Mouse (Mus musculus): ENCODE results near the gene Rapgef6. TPM values are rescaled to one million over a fixed set of nuclear protein-coding genes. Genes with fewer than 3 reads are reported as not detected.

Gene Rapgef6
- polyA plus RNA-seq, 1 experiment from 2014 or later, result 33.1 TPM

GRCm38 (mm10) chr11:54693696-54694095 lies 171.0 kb downstream of the Rapgef6 start:
- Histone ChIP-seq H3K9me3 (replicated peaks) (no peaks in the 10 kb centered on the region), H3K4me2 (replicated peaks) (no peak overlapping the region), H3K27me3 (no peaks in the 10 kb centered on the region), H3K36me3 (peaks cover 39% of the 10 kb centered on the region), H3K9ac (no peak overlapping the region), H3K27ac (replicated peaks) (no peak overlapping the region), H3K4me3 (replicated peaks) (no peak overlapping the region), H3K4me1 (no peaks in the 10 kb centered on the region)
- WGBS, result 85% methylated on average over 6 of the region's 6 CpGs
- no peak for ATAC-seq (ENCODE audit: insufficient number of reproducible peaks, low FRiP score, low TSS enrichment, low read depth)

- ATAC-seq (ENCODE audit: insufficient number of reproducible peaks, low FRiP score, low TSS enrichment, low read depth), result no peak
- Histone ChIP-seq H3K36me3 (peaks cover 40% of the 10 kb centered on the region), H3K27me3 (no peaks in the 10 kb centered on the region), H3K9me3 (replicated peaks) (no peaks in the 10 kb centered on the region), H3K4me2 (replicated peaks) (no peak overlapping the region), H3K27ac (replicated peaks) (no peak overlapping the region), H3K4me3 (replicated peaks) (no peak overlapping the region), H3K4me1 (no peaks in the 10 kb centered on the region), H3K9ac (no peak overlapping the region)
- WGBS, result 83% methylated on average over 8 of the region's 8 CpGs
Measured at GRCm38 (mm10) chr11:54694291-54694690, 171.6 kb downstream of the Rapgef6 start.

GRCm38 (mm10) chr11:54695951-54696350 lies 173.3 kb downstream of the Rapgef6 start:
- Histone ChIP-seq H3K9ac (no peak overlapping the region), H3K27ac (replicated peaks) (no peak overlapping the region), H3K9me3 (replicated peaks) (no peaks in the 10 kb centered on the region), H3K4me3 (replicated peaks) (no peak overlapping the region), H3K4me1 (no peaks in the 10 kb centered on the region), H3K27me3 (no peaks in the 10 kb centered on the region), H3K36me3 (peaks cover 35% of the 10 kb centered on the region), H3K4me2 (replicated peaks) (no peak overlapping the region)
- no peak for ATAC-seq (ENCODE audit: insufficient number of reproducible peaks, low FRiP score, low TSS enrichment, low read depth)
- WGBS, result 63% methylated on average over 4 of the region's 4 CpGs

GRCm38 (mm10) chr11:54697611-54698010 lies 175.0 kb downstream of the Rapgef6 start:
- Histone ChIP-seq H3K9me3 (replicated peaks) (no peaks in the 10 kb centered on the region), H3K4me2 (replicated peaks) (no peak overlapping the region), H3K4me1 (no peaks in the 10 kb centered on the region), H3K27me3 (no peaks in the 10 kb centered on the region), H3K4me3 (replicated peaks) (no peak overlapping the region), H3K36me3 (peaks cover 25% of the 10 kb centered on the region), H3K27ac (replicated peaks) (no peak overlapping the region), H3K9ac (no peak overlapping the region)
- WGBS, result 89% methylated on average over 5 of the region's 5 CpGs
- no peak for ATAC-seq (ENCODE audit: insufficient number of reproducible peaks, low FRiP score, low TSS enrichment, low read depth)

- H3K36me3 ChIP-seq, result peaks cover 25% of the 10 kb centered on the region
- H3K4me2 ChIP-seq (replicated peaks), result no peak overlapping the region
- WGBS, result 84% methylated on average over 7 of the region's 7 CpGs
- no peak overlapping the region for H3K9ac ChIP-seq
- no peaks in the 10 kb centered on the region for H3K27me3 ChIP-seq
- H3K9me3 ChIP-seq (replicated peaks), result no peaks in the 10 kb centered on the region
- H3K27ac ChIP-seq (replicated peaks), result no peak overlapping the region
- H3K4me3 ChIP-seq (replicated peaks), result no peak overlapping the region
- ATAC-seq (ENCODE audit: insufficient number of reproducible peaks, low FRiP score, low TSS enrichment, low read depth), result no peak
- H3K4me1 ChIP-seq, result no peaks in the 10 kb centered on the region
Measured at GRCm38 (mm10) chr11:54698636-54699035, 176.0 kb downstream of the Rapgef6 start.

GRCm38 (mm10) chr11:54699972-54700371 lies 177.3 kb downstream of the Rapgef6 start:
- Histone ChIP-seq H3K9me3 (replicated peaks) (no peaks in the 10 kb centered on the region), H3K9ac (no peak overlapping the region), H3K4me1 (no peaks in the 10 kb centered on the region), H3K36me3 (peaks cover 22% of the 10 kb centered on the region), H3K4me2 (replicated peaks) (no peak overlapping the region), H3K4me3 (replicated peaks) (no peak overlapping the region), H3K27ac (replicated peaks) (no peak overlapping the region), H3K27me3 (no peaks in the 10 kb centered on the region)
- ATAC-seq (ENCODE audit: insufficient number of reproducible peaks, low FRiP score, low TSS enrichment, low read depth), result no peak
- 77% methylated on average over 3 of the region's 3 CpGs for WGBS

- H3K4me2 ChIP-seq (replicated peaks), result no peak overlapping the region
- H3K9ac ChIP-seq, result no peak overlapping the region
- peaks cover 14% of the 10 kb centered on the region for H3K36me3 ChIP-seq
- H3K27me3 ChIP-seq, result no peaks in the 10 kb centered on the region
- no peak overlapping the region for H3K4me3 ChIP-seq (replicated peaks)
- WGBS, result 93% methylated on average over 8 of the region's 8 CpGs
- no peak overlapping the region for H3K27ac ChIP-seq (replicated peaks)
- H3K9me3 ChIP-seq (replicated peaks), result no peaks in the 10 kb centered on the region
- H3K4me1 ChIP-seq, result no peaks in the 10 kb centered on the region
- ATAC-seq (ENCODE audit: insufficient number of reproducible peaks, low FRiP score, low TSS enrichment, low read depth), result no peak
Measured at GRCm38 (mm10) chr11:54701848-54702247, 179.2 kb downstream of the Rapgef6 start.

- ATAC-seq (ENCODE audit: insufficient number of reproducible peaks, low FRiP score, low TSS enrichment, low read depth), result no peak
- no peak overlapping the region for H3K27ac ChIP-seq (replicated peaks)
- WGBS, result 29% methylated on average over 4 of the region's 4 CpGs
Measured at GRCm38 (mm10) chr11:54703306-54703705, 180.7 kb downstream of the Rapgef6 start.

GRCm38 (mm10) chr11:54708153-54708552 lies 185.5 kb downstream of the Rapgef6 start:
- Histone ChIP-seq H3K4me2 (replicated peaks) (no peak overlapping the region), H3K27ac (replicated peaks) (no peak overlapping the region), H3K36me3 (peaks cover 5% of the 10 kb centered on the region; the same call in 1 of the 2 replicates), H3K4me1 (no peaks in the 10 kb centered on the region), H3K4me3 (replicated peaks) (no peak overlapping the region), H3K27me3 (no peaks in the 10 kb centered on the region), H3K9ac (no peak overlapping the region), H3K9me3 (replicated peaks) (no peaks in the 10 kb centered on the region)
- no peak for ATAC-seq (ENCODE audit: insufficient number of reproducible peaks, low FRiP score, low TSS enrichment, low read depth)
- WGBS, result 89% methylated on average over 2 of the region's 2 CpGs

More at GRCm38 (mm10) chr11:54703306-54703705, 180.7 kb downstream of the Rapgef6 start:
- no peaks in the 10 kb centered on the region for H3K9me3 ChIP-seq (replicated peaks)
- no peak overlapping the region for H3K9ac ChIP-seq
- H3K27me3 ChIP-seq, result no peaks in the 10 kb centered on the region
- 0 out of 2 replicates have a peak, but pooled peaks cover 2% of the 10 kb centered on the region for H3K36me3 ChIP-seq
- no peak overlapping the region for H3K4me3 ChIP-seq (replicated peaks)
- no peak overlapping the region for H3K4me2 ChIP-seq (replicated peaks)
- H3K4me1 ChIP-seq, result no peaks in the 10 kb centered on the region

GRCm38 (mm10) chr11:54709645-54710044 lies 187.0 kb downstream of the Rapgef6 start:
- no peak overlapping the region for H3K9ac ChIP-seq
- WGBS, result 43% methylated on average over 2 of the region's 2 CpGs
- no peaks in the 10 kb centered on the region for H3K4me1 ChIP-seq
- H3K4me2 ChIP-seq (replicated peaks), result no peak overlapping the region
- peaks cover 5% of the 10 kb centered on the region; the same call in 1 of the 2 replicates for H3K36me3 ChIP-seq
- H3K4me3 ChIP-seq (replicated peaks), result no peak overlapping the region
- H3K27me3 ChIP-seq, result no peaks in the 10 kb centered on the region
- no peaks in the 10 kb centered on the region for H3K9me3 ChIP-seq (replicated peaks)
- no peak for ATAC-seq (ENCODE audit: insufficient number of reproducible peaks, low FRiP score, low TSS enrichment, low read depth)
- H3K27ac ChIP-seq (replicated peaks), result no peak overlapping the region

- no peak for ATAC-seq (ENCODE audit: insufficient number of reproducible peaks, low FRiP score, low TSS enrichment, low read depth)
- no peak overlapping the region for H3K4me2 ChIP-seq (replicated peaks)
- H3K4me3 ChIP-seq (replicated peaks), result no peak overlapping the region
- 90% methylated on average over 4 of the region's 4 CpGs for WGBS
- H3K9ac ChIP-seq, result no peak overlapping the region
- H3K36me3 ChIP-seq, result peaks cover 11% of the 10 kb centered on the region
- no peaks in the 10 kb centered on the region for H3K27me3 ChIP-seq
- H3K27ac ChIP-seq (replicated peaks), result no peak overlapping the region
- no peaks in the 10 kb centered on the region for H3K4me1 ChIP-seq
- H3K9me3 ChIP-seq (replicated peaks), result no peaks in the 10 kb centered on the region
Measured at GRCm38 (mm10) chr11:54710512-54711293, 188.1 kb downstream of the Rapgef6 start.

GRCm38 (mm10) chr11:54712849-54713248 lies 190.2 kb downstream of the Rapgef6 start:
- Histone ChIP-seq H3K4me1 (no peaks in the 10 kb centered on the region), H3K9me3 (replicated peaks) (no peaks in the 10 kb centered on the region), H3K27me3 (no peaks in the 10 kb centered on the region), H3K9ac (no peak overlapping the region), H3K4me2 (replicated peaks) (no peak overlapping the region), H3K4me3 (replicated peaks) (no peak overlapping the region), H3K36me3 (peaks cover 25% of the 10 kb centered on the region), H3K27ac (replicated peaks) (no peak overlapping the region)
- 53% methylated on average over 2 of the region's 2 CpGs for WGBS
- ATAC-seq (ENCODE audit: insufficient number of reproducible peaks, low FRiP score, low TSS enrichment, low read depth), result no peak

Data from embryonic facial prominence, embryonic 15.5 days (tissue).